Mouse (Mus musculus) lung, postnatal 4 days (tissue): Measurements from ENCODE around the gene Scamp1.

Experiments
- DNase-seq, 2 experiments: peaks; one replicate each; pipeline ENCODE4 v3.0.0; 2021

Gene Scamp1

GRCm38 (mm10) chr13:94271284-94271683 is 14.4 kb downstream of the Scamp1 start:
- DNase-seq = no peak

GRCm38 (mm10) chr13:94268201-94268600 is 17.5 kb downstream of the Scamp1 start:
- no peak for DNase-seq

- no peak for DNase-seq
Measured at GRCm38 (mm10) chr13:94267190-94267589, 18.5 kb downstream of the Scamp1 start.

- no peak for DNase-seq
Measured at GRCm38 (mm10) chr13:94266530-94266929, 19.1 kb downstream of the Scamp1 start.

GRCm38 (mm10) chr13:94265291-94265690 is 20.4 kb downstream of the Scamp1 start:
- no peak for DNase-seq

- no peak for DNase-seq
Measured at GRCm38 (mm10) chr13:94263943-94264342, 21.7 kb downstream of the Scamp1 start.

GRCm38 (mm10) chr13:94262551-94262950 is 23.1 kb downstream of the Scamp1 start:
- no peak for DNase-seq

GRCm38 (mm10) chr13:94261624-94262023 is 24.0 kb downstream of the Scamp1 start:
- no peak for DNase-seq

GRCm38 (mm10) chr13:94260961-94261360 is 24.7 kb downstream of the Scamp1 start:
- no peak for DNase-seq

GRCm38 (mm10) chr13:94259210-94259609 is 26.4 kb downstream of the Scamp1 start:
- DNase-seq = no peak

- no peak for DNase-seq
Measured at GRCm38 (mm10) chr13:94258530-94258929, 27.1 kb downstream of the Scamp1 start.

GRCm38 (mm10) chr13:94257711-94258110 is 27.9 kb downstream of the Scamp1 start:
- DNase-seq = no peak

GRCm38 (mm10) chr13:94255176-94255575 is 30.5 kb downstream of the Scamp1 start:
- DNase-seq = no peak

- DNase-seq = no peak
Measured at GRCm38 (mm10) chr13:94254286-94254685, 31.4 kb downstream of the Scamp1 start.

GRCm38 (mm10) chr13:94253052-94253451 is 32.6 kb downstream of the Scamp1 start:
- DNase-seq = no peak

GRCm38 (mm10) chr13:94250761-94251160 is 34.9 kb downstream of the Scamp1 start:
- no peak for DNase-seq

- no peak for DNase-seq
Measured at GRCm38 (mm10) chr13:94250188-94250587, 35.5 kb downstream of the Scamp1 start.

GRCm38 (mm10) chr13:94242897-94243296 is 42.8 kb downstream of the Scamp1 start:
- no peak for DNase-seq

- no peak for DNase-seq
Measured at GRCm38 (mm10) chr13:94241892-94242524, 43.6 kb downstream of the Scamp1 start.

GRCm38 (mm10) chr13:94240873-94241272 is 44.8 kb downstream of the Scamp1 start:
- DNase-seq = no peak

GRCm38 (mm10) chr13:94240111-94240510 is 45.5 kb downstream of the Scamp1 start:
- DNase-seq = no peak

GRCm38 (mm10) chr13:94239488-94239887 is 46.2 kb downstream of the Scamp1 start:
- no peak for DNase-seq

- DNase-seq = no peak
Measured at GRCm38 (mm10) chr13:94231871-94232270, 53.8 kb downstream of the Scamp1 start.

- no peak for DNase-seq
Measured at GRCm38 (mm10) chr13:94224717-94225705, 60.6 kb downstream of the Scamp1 start.
